Mouse (Mus musculus): Measurements from ENCODE around the gene Lrig2. TPM values are rescaled to one million over a fixed set of nuclear protein-coding genes. Genes with fewer than 3 reads are reported as not detected.
A peak's percentile ranks its signal among the peaks of the same experiment; 100 is the strongest.

The Lrig2 gene
- total RNA-seq (2014; fragmentation: Nextera tagmentation) (11.8 and 15.1 TPM in 2 replicates), total RNA-seq (2017) (24.6 and 27.2 TPM in 2 replicates)

DNA sequence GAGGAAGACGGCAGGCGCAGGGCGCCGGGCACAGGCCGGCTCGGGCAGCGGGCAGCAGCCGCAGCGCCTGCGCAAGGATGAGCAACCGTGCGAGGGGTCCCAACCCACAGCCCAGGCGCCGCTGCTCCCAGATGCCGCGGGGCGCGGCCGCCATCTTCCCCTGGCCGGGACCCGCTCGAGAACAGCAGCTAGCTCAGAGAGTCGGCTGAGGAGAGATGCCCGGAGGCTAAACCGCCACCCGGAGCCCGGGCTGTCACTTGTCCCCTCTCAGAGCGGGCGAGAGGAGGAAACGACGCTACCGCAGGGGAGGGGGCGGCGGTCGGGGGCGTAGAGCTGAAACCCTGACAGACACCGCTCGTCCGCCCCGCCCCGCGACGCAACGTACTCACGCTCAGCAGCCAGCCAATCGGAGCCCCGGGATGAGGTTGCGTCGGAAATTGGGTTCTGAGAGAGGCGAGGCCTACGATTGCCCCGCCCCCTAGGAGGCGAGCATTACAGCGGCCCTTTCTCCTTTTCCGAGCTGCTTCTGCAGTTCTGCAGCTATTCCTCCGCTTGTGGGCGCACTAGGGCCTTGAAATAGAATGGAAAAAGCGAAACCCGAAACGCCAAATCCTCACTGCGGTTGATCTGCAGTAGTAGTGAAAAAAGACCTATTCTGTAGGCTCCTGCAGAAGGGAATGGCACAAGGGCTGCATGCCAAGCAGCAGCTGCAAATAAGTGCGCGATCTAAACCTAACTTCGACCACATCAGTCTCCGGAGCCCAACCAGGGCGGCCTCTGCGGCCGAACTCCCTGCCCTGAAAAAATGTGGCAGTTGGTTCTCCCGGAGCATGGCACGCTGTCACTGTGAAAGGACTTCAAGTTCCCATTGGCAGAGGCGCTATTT is at the start of gene Lrig2:
Gene Lrig2 (minus strand): TSS at position 381 of the 886 bp plus-strand sequence.
- peak; percentile 96 for ATAC-seq (replicated peaks; ENCODE audit: poor library complexity, severe bottlenecking)

DNA sequence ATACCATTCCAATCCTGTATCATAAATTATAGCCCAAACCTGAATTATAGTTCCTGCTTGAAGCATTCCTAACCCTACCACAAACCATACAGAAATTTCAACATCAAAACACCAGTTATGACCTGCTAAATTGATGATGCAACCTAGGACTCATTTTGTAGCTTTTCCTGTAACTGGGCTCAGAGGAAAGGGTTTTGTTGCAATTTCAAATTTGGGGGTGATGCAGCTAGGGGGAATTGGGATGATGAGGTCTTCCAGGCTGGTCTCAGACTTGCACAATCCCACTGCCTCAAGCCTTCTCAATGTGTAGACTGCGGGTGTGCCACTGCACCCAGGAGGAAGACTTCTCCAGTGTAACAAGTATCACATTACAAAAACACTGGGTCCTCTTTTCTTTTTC is 44.9 kb upstream of the Lrig2 start:
- ATAC-seq (replicated peaks; ENCODE audit: poor library complexity, severe bottlenecking) = peak; percentile 98

DNA sequence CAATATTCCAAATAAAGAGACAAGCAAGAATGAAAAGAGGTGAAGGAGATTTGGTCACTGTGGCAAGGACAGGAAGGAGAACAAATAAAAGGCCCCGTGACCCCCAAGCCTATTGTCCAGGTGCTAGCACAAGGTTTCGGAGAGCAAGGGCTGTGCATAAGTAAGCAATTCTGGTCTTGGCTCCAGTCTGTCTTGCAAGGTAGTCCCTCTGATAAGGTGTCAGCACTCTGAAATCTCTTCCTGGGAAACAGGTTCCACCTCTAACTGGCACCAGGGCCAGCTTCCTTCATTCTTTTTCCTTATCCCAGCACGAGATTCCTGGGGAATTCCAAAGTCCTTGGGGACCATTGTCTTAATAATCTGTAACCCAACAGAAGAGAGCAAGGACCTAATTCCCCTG is 38.9 kb upstream of the Lrig2 start:
- ATAC-seq (replicated peaks; ENCODE audit: poor library complexity, severe bottlenecking) = no peak

DNA sequence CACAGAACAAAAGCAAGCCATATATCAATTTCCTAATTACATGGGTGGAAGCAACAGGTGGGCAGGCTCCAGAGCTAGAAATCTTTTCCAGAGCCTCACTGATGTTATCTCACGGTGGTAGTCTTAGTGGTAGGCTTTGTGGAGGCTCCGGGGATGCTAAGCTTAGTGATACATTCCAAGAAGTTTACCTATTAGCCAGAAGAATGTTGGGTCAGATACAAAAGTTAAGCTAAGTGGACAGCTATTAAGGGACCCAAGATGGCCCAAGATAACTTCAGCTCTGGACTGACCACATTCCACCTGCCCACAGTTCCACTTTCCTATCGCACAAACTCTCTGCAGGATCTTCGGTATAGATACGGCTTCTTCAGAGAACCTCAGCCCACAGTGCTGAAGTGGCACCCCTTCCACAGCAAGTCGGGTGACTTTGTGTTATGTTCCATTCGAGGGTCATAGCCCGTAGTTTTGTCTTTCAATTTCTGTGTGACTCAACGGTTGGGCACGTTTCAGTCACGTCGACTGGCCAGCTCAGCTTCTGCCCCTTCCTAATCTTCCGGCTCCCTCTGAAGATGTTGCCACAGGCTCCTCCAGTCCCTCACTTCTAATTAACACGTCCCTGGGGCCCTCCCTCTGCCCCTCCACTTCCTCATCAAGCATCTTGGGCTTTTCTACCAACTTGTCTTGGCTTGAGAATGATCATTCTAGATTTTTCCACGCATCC is 36.8 kb upstream of the Lrig2 start:
- peak; percentile 52 for ATAC-seq (replicated peaks; ENCODE audit: poor library complexity, severe bottlenecking)

DNA sequence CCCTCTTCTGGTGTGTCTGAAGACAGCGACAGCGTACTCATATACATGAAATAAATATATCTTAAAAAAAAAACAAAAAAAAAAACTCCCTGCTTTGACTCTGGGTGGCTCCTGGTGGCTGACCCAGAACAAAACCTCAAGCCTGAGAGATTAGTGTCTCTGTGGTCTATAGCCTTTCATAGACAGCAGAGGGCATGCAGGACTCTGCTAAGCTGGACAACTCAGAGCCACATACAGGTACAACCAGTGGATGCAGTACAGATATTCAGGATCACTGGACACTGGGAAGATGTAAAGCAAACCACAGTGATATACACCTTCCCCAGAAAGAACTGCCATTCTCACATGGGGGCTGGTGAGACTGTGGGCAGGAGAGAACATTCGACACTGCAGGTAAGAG is 32.1 kb upstream of the Lrig2 start:
- ATAC-seq (replicated peaks; ENCODE audit: poor library complexity, severe bottlenecking) = no peak

DNA sequence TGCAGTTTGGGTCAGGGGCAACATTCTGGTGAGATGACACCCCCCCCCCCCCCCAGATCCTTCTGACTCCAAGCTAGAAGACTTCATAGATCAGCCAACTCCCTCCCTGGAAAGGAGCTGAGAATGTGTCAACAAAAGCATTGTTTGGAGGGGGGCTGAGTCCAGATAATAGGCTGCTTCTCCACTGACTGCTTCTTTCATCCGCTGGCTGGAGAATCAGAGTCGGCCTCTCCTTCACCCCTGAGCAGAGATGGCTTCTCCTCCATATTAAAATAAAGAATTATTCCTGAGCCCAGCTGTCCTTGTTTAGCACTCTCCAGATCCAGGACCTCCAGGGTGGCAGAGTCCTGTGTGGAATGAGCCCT is 30.3 kb upstream of the Lrig2 start:
- ATAC-seq (replicated peaks; ENCODE audit: poor library complexity, severe bottlenecking) = no peak

DNA sequence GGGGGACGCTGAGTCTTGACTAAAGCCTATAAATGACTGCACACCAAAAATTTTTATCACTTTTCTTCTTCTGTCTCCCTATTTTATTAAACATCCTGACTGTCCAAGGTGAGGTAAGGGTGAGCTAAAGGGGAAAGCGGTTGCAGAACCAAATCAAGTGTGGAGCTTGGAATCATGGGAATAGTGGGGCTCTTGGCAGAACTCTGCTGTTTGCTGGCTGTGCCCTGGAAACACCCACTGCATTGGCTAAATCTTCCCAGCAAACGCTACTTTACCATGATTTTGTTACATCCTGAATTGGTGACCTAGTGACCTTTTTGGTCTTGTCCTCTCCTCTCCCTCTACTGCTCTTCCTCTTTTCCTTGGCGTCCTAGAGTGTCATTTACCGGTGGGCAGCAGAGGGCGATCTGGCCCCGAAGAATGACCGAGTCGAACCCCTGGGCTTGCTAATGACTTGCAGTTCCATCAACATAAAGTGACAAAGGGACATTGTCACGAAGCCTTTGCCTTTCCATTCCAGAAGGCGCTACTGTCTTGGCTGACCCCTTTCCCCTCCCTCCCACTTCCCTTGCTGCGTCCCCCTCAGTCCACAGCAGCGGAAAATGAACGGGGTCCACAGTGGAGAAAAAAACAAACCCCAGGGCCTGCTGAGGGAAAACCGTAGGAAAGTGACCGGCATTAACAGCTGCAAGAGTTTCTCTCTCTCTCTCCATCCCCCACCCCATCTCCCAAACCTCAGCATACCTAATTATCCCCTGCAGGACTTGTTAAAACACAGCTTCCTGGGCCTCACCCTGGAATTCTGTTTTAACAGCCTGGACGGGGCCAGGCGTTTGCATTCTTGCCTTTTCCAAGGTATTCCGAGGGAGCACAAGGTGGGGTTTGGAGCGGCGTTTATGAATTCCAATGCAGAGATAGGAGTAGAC is 29.7 kb upstream of the Lrig2 start:
- peak; percentile 100 for ATAC-seq (replicated peaks; ENCODE audit: poor library complexity, severe bottlenecking)

DNA sequence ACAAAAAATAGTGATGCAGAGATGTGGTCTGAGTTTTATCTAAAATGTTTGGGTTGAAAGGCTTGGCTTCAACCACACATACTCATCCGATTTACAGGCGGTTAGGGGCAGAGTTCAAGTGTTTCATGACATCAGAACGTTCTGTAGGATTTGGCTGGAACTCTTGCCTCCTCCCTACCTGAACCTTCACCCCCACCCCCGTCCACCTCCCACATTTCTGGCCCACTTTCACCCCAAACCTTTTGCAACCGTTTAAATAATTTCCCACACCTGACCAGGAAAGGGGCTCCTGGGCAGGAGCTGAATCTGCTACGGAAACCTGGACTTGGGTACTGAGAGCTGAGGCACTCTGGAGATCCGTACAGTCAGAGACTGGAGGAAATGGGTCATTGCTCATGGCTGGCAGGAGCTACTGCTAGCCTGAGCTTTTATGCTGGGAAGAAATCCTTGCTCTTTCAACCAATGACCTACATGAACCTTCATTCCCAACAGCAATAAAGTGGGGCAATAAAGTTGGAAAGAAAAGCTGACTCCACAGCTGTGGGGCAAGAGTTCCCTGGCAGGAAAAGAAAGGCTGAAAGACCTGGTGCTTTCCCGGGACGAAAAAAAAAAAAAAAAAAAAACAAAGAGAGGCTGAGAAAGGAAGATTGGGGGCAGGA is 28.9 kb upstream of the Lrig2 start:
- no peak for ATAC-seq (replicated peaks; ENCODE audit: poor library complexity, severe bottlenecking)

DNA sequence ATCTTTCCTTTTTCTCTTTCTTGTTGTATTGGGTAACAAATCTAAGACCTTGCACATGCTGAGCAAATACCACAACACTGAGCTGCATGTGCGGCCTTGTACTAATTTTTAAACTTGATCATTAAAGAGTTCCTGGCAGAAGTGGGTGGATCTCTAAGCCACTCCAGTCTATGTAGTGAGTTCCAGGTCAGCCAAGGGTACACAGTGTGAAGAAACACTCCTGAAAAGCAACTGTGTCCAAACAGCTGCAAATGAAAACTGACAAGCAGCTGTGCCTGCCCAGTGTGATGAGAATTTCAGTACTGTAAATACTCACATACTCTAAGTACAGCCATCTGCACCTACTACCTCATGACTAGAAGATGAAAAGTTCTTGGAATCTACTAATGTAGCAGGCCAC is 21.5 kb upstream of the Lrig2 start:
- no peak for ATAC-seq (replicated peaks; ENCODE audit: poor library complexity, severe bottlenecking)

DNA sequence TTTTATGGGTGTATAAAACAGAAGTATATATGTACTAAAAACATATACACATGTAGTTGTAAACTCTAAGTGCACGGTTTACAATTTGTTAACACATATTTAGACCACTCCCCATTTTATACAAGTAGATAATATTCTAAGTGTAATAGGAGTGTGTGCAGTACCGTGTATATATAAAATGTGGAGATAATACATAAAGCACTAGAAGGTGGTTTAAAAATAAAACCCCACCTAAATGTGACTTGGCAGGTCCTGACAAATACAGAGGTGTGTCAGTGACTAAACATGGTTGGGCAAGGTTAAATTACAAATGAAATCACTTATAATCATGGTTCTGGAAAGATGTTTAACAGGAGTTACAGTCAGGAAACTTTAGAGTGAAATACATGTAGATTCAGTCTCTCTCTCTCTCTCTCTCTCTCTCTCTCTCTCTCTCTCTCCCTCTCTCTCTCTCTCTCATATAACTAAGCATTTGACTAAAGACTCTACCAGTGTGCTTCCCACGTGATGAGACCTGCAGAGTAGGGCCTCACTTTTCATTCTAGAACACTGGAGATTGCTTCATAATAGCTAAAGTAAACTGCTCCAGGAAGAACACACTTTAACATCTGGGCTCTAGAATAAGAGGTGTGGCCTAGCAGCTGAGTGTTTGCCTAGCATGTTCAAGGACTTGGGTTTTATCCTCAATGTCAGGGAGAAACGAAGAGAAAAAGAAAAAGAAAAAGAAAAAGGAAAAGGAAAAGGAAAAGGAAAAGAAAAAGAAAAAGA is 14.6 kb upstream of the Lrig2 start:
- ATAC-seq (replicated peaks; ENCODE audit: poor library complexity, severe bottlenecking) = no peak

DNA sequence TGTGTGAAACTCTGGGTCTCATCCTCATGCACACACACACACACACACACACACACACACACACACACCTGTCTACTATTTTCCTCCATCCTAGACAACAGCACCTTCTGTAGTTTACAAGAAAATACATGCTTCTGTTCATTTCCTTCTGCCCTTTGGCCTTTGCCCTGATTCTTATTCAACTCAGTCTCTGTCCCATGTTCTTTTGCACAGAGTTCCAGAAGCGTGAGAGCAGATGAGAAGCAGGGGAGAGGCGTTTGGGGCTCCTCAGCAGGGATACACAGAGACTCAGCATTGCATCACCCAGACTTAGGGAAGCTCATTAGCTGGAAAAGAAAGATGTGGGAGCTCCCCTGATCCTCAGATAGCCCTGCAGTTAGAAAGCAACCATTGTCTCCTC is 13.8 kb upstream of the Lrig2 start:
- ATAC-seq (replicated peaks; ENCODE audit: poor library complexity, severe bottlenecking) = no peak

DNA sequence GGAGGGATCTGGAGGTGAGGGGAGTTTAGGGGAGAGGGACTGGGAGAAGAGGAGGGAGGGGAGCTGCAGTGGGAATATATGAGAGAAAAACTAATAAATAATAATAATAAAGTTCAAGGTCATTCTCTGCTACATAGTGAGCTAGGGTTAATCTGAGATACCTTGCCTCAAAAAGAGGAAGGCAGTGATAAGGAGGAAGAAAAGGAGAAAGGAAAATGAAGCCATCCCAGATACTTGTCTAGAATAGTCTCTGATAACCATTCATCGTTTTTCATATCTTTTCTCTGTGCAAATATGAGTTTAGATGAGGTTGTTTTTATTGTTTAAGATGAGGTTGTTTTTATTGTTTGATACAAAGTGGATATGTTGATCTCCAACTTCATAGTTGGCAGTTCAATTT is 13.3 kb upstream of the Lrig2 start:
- ATAC-seq (replicated peaks; ENCODE audit: poor library complexity, severe bottlenecking) = no peak

DNA sequence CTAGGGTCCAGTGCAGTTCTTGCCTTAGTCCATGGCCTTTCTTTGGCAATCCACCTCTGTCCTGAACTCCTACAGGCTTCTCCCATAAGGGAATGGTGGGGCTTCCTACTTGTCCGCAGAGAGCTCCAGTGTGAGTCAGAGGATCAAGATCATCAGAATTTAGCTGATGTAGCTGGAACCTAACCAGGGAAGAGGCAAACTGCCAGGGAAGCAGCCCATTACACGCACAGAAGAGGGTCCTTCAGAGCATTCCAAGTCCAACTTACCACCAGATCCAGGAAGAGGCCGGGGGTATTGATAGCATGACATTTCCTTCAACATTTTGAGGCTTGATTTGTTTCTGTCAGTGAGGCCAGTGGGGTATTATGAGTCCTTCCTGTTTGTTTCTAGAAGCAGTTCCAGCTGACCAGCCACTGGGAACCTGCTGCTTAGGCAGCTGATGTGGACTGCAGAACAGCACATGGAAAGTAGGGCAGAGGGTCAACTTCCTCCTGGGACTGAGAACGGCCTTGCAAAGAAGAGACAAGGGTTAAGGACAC is 11.7 kb upstream of the Lrig2 start:
- peak; percentile 53 for ATAC-seq (replicated peaks; ENCODE audit: poor library complexity, severe bottlenecking)

DNA sequence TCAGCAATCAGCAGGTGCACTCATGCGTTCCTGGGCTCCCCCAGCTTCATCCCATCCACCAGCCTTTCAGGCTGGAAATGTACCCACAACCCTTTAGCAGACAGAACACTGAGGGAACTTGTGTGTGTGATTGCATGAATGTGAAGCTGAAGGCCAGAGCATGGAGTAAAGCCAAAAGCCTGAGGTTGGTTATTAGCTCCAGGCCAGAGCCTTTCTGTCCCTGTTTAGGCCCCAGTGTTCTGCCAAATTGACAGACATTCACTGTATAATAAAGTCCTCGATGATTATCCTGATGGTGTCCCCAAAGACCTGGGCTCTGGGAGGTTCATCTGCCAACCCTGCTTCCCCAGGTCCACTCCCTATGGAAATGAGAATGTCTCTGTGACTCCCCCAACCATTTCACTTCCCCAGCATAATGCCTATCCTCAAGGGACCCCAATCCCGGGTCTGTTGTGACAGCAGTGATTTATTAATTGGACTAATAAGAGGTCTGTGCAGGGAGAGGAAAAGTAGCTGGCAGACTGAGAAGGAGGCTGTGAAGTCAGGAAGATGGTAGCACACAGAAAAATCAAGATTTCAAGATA is 9.7 kb upstream of the Lrig2 start:
- no peak for ATAC-seq (replicated peaks; ENCODE audit: poor library complexity, severe bottlenecking)

DNA sequence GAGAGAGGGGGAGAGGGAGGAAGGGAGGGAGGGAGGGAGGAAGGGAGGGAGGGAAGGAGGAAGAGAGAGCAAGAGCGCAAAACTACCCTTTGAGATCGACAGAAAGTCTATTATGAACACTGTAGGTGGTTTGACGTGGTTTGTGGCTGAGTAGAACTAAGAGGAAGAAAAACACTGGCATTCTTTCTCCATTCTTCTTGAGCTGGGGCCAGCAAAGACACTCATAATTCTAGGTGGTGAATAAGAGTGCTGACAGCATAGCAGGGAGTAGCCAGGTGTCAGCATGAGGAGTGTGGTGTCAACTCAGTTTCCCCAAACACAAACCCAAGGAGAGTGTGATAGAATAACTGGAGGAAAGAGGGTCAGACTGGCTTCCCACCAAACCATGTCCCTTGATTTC is 8.8 kb upstream of the Lrig2 start:
- ATAC-seq (replicated peaks; ENCODE audit: poor library complexity, severe bottlenecking) = no peak

DNA sequence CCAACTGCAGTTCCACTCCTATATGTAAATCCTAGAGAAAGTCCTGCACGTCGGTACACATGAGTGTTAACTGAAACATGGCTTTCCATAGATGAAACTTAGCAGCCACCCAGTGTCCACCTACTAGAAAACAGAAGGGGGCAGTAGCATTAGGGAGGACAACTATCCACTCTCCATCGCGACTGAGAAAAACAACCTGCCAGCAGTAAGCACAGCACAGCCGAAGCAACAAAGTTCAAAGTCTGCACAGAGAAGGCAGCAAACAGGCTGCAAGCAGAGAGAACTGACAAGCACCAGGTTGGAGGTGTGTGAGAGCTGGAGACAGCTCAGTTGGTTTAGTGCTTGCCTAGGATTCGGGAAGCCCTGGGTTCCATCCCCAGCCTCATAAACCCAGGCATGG is 7.2 kb upstream of the Lrig2 start:
- no peak for ATAC-seq (replicated peaks; ENCODE audit: poor library complexity, severe bottlenecking)

DNA sequence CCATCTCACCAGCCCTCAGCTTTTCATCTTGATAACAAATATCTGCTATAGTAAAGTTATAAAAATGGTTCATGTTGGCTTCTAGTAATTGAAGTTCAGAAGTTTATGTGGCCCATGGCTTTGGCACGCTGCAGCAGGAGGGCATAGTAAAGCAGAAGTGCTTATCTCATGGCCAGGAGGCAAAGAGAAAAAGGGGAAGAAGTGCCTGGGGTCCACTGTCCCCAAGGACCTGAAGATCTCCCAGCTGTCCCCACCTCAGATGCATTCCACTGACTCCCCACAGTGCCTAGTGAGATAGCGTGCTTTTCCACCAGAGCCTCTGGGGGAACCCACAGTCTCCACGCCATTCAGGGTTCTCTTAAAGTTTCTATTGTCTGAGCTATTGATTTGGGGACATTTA is 6.7 kb upstream of the Lrig2 start:
- ATAC-seq (replicated peaks; ENCODE audit: poor library complexity, severe bottlenecking) = peak; percentile 98

DNA sequence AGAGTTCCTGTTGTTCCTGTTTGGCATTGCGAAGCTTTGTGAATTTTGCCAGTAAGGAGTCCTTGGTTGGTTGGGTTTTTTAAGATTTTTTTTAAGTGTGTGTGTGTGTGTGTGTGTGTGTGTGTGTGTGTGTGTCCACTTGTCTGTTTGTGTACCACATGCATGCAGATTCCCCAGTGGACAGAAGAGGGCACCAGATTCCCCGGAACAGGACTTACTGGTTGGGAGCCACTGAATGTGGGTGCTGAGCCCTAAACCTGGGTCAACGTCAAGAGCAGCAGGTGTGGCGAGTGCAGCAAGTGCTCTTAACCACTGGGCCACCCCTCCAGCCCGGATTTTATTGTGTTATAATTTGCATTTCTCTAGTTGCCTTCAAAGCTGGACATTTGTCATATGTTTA is 5.4 kb upstream of the Lrig2 start:
- ATAC-seq (replicated peaks; ENCODE audit: poor library complexity, severe bottlenecking) = 0 out of 2 replicates have a peak, but pooled peaks have one; percentile 26

DNA sequence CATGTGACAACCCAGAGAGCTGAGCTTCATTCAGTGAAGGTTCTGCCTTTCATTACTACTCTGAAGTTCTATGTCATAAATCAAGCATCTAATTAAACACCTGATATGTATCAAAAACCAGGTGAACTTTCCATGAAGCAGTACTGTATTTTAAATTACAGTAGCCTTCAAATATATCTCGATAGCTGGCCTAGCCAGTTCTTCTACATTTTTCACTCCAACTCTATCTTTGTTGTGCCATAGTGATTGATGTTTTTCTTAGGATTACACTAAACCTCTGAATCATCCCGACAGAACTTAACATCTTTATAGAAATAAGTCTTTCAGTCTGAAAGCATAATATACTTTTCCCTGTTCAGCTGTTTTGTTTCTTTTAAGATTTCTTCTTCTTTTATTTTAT is 2.8 kb upstream of the Lrig2 start:
- no peak for ATAC-seq (replicated peaks; ENCODE audit: poor library complexity, severe bottlenecking)

Measured in granulocyte monocyte progenitor cell, adult 5-6 weeks (primary cell).